Mouse (Mus musculus): Measurements from ENCODE around the gene Slc2a6.

DNA sequence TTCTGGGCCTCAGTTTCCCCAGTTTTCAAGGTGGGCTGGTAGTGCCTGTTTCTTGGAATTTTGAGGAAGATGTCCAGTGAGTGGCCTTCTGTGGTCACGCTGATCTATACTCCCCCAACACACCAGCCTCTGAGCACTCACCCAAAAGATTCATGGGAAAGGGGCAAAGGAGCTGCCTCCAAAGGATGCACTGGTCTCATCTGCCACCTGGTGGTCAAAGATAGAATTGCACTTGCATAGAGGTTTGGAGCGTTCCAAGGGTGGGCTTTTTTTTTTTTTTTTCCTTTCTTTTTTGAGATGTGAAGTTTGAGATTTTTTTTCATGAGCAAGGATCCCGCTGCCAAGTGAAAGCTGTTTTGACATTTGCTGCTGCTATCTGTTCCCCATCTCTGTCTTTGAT lies 10.8 kb upstream of the Slc2a6 start:
- TF ChIP-seq CTCF (IDR thresholded peaks at IDR 0.05; ENCODE audit: low read depth, low read length) (peak; percentile 77), POLR2A (IDR thresholded peaks at IDR 0.05; ENCODE audit: extremely low read depth, insufficient read depth, low read length) (no peak)

Measured in liver, adult 2 months (tissue).